Mouse (Mus musculus) CD4-positive, CD25-positive, alpha-beta regulatory T cell, adult 4 months (primary cell): ENCODE data around the gene Sh2d5. TPM values are rescaled to one million over a fixed set of nuclear protein-coding genes. Genes with fewer than 3 reads are reported as not detected.

ENCODE experiments used
- polyA plus RNA-seq, 2 experiments: library from polyadenylated mRNA; unstranded; fragments of 100-300 nt; shearing (Covaris generic); gene quantifications; one replicate each; pipeline ENCODE4 v1.2.1; 2017

Sh2d5 gene
- polyA plus RNA-seq, 2 experiments from 2014 or later, result 0.54 TPM; not detected in 1

Other genes with a start within 250 kb of the Sh2d5 start
- 100 to 1,000 TPM; 164 to 189 TPM for gene Hp1bp3, start 34.1 kb upstream of the Sh2d5 start, polyA plus RNA-seq
- under 1 TPM in 1 of 2 experiments, not detected in 1; 0.12 TPM for gene Kif17, start within 50 bp of the Sh2d5 start, polyA plus RNA-seq
- 100 to 1,000 TPM in 1 of 2 experiments, 10 to 100 TPM in 1; 92.3 to 122 TPM for gene Ddost, start 54.3 kb downstream of the Sh2d5 start, polyA plus RNA-seq
- gene Pink1, start 75.9 kb downstream of the Sh2d5 start, polyA plus RNA-seq, result 10 to 100 TPM; 12.9 to 22.6 TPM
- gene Cda, start 117.6 kb downstream of the Sh2d5 start, polyA plus RNA-seq, result not detected
- gene Fam43b, start 146.1 kb downstream of the Sh2d5 start, polyA plus RNA-seq, result not detected
- 10 to 100 TPM; 12.2 to 16.9 TPM for gene Mul1, start 184.3 kb downstream of the Sh2d5 start, polyA plus RNA-seq
- gene Camk2n1, start 203.9 kb downstream of the Sh2d5 start, polyA plus RNA-seq, result 1 to 10 TPM in 1 of 2 experiments, under 1 TPM in 1; 0.95 to 1.2 TPM